Mouse (Mus musculus) layer of hippocampus, adult 9-11 months (tissue): Measurements from ENCODE around the gene Zscan4-ps2.
"Not testable (repeated sequence)": the region's sequence is repeated elsewhere in the genome, so short reads cannot be mapped to it uniquely, and the experiment has no call there.

Experiments
- DNase-seq: peaks from one replicate; pipeline ENCODE4 v3.0.0; 2022

The Zscan4-ps2 gene

DNA sequence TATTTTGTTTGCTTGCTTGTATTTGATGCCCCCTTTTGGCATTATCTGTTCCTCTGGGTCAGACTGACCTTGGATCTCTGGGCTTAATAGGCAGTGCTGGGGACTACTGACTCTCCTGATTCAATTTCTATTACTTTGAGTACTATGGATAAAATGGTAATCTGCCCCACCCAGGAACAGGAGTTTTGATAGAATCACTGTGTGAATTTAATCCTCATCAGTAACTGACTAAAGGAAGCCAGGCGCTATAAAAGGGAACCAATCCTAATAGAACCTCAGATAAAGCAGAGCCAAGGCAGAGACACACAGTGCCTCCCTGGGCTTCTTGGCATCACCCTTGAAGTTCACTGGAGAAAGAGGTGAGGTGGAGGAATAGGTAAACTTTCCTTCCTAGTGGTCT lies at the start of gene Zscan4-ps2:
Gene Zscan4-ps2, plus strand, starts transcription at position 301 of the 400 bp plus-strand sequence.
- DNase-seq = not testable (repeated sequence)
